Comparison of ENCODE assay signal across 7 mouse cellular contexts in genomic region chr15:81856030-81856790, GRCm38 (mm10). TPM values are rescaled to one million over a fixed set of nuclear protein-coding genes. Genes with fewer than 3 reads are reported as not detected.
DNase-seq lines count a peak whose midpoint lies in the region; ATAC-seq lines count a peak whose summit lies in the region.

No protein-coding gene starts in this region.

- peak overlapping the region; percentile 94 for H3K27ac ChIP-seq in midbrain, embryonic 10.5 days (replicated peaks)

- H3K4me3 ChIP-seq in midbrain, embryonic 10.5 days: peak overlapping the region; percentile 95

- WGBS in midbrain, embryonic 10.5 days: under 1% methylated on average over 28 of the region's 28 CpGs

- peak; percentile 47 for ATAC-seq in inflammation-experienced regulatory T-cells, adult 6 months

- no peaks in the 10 kb centered on the region for H3K9me3 ChIP-seq in midbrain, embryonic 10.5 days (replicated peaks)

- no peaks in the 10 kb centered on the region for H3K27me3 ChIP-seq in midbrain, embryonic 10.5 days (ENCODE audit: low read depth, poor library complexity, severe bottlenecking)

- intact Hi-C loops in gastrocnemius, postnatal 14 days (cut with DNase I; ENCODE audit: low total_unique reads): no loop called here
- intact Hi-C loops in left cerebral cortex, postnatal 36 days (cut with DNase I): loop anchor here (2.0 to 5.0 kb wide), 2 partner anchors 25 to 44 kb away; no protein-coding TSS in a partner anchor

- H3K36me3 ChIP-seq in midbrain, embryonic 10.5 days: peaks cover 41% of the 10 kb centered on the region

- DNase-seq in adrenal gland, adult 8-10 months: peak; percentile 89
- DNase-seq in embryo, embryonic 10.5 days (ENCODE audit: low spot score): peak; percentile 97
- peak; percentile 90 for DNase-seq in gastrocnemius, postnatal 14 days
- peak; percentile 83 to 86 for DNase-seq in left cerebral cortex, postnatal 36 days (ENCODE audit: low spot score in 2 of 2)
- DNase-seq in midbrain, embryonic 10.5 days (ENCODE audit: low spot score): peak; percentile 91
- DNase-seq in right cerebral cortex, postnatal 4 days: peak; percentile 72

- peaks cover 40% of the 10 kb centered on the region for H3K4me1 ChIP-seq in midbrain, embryonic 10.5 days

RNA-seq across cellular contexts. Expression of gene Tob2, which starts 2.4 kb away (rescaled TPM):
- 10 to 100 TPM; 63.9 to 97.0 (median 69.1) TPM for total RNA-seq in adrenal gland, adult 8-10 months (2022)
- 100 to 1,000 TPM in 1 of 2 experiments, 10 to 100 TPM in 1; 44.8 to 106 TPM for total RNA-seq in gastrocnemius, postnatal 14 days (2021)
- 10 to 100 TPM; 29.7 to 45.8 (median 34.0) TPM for polyA plus RNA-seq in inflammation-experienced regulatory T-cells, adult 6 months (2017; shearing (Covaris generic))
- 10 to 100 TPM; 26.4 to 37.6 TPM for total RNA-seq in left cerebral cortex, postnatal 36 days (2021)
- polyA plus RNA-seq in midbrain, embryonic 10.5 days (2016; fragmentation: Nextera tagmentation; extraction: Ambion mirVana): 17.7 and 19.6 TPM in 2 replicates

RNA-seq across cellular contexts. Expression of gene Phf5a, which starts 15.5 kb away (rescaled TPM):
- 10 to 100 TPM; 44.2 to 61.3 (median 51.4) TPM for total RNA-seq in adrenal gland, adult 8-10 months (2022)
- total RNA-seq in gastrocnemius, postnatal 14 days (2021): 10 to 100 TPM; 40.8 to 41.2 TPM
- 100 to 1,000 TPM in 1 of 3 experiments, 10 to 100 TPM in 2; 79.6 to 117 (median 95.2) TPM for polyA plus RNA-seq in inflammation-experienced regulatory T-cells, adult 6 months (2017; shearing (Covaris generic))
- 10 to 100 TPM; 31.0 to 36.3 TPM for total RNA-seq in left cerebral cortex, postnatal 36 days (2021)
- 224 and 252 TPM in 2 replicates for polyA plus RNA-seq in midbrain, embryonic 10.5 days (2016; fragmentation: Nextera tagmentation; extraction: Ambion mirVana)

RNA-seq across cellular contexts. Expression of gene Aco2, which starts 15.9 kb away (rescaled TPM):
- 100 to 1,000 TPM; 297 to 630 (median 469) TPM for total RNA-seq in adrenal gland, adult 8-10 months (2022)
- 1,000 to 10,000 TPM in 1 of 2 experiments, 100 to 1,000 TPM in 1; 894 to 1,160 TPM for total RNA-seq in gastrocnemius, postnatal 14 days (2021)
- polyA plus RNA-seq in inflammation-experienced regulatory T-cells, adult 6 months (2017; shearing (Covaris generic)): 100 to 1,000 TPM in 1 of 3 experiments, 10 to 100 TPM in 2; 83.2 to 115 (median 93.9) TPM
- 100 to 1,000 TPM; 425 to 455 TPM for total RNA-seq in left cerebral cortex, postnatal 36 days (2021)
- polyA plus RNA-seq in midbrain, embryonic 10.5 days (2016; fragmentation: Nextera tagmentation; extraction: Ambion mirVana): 152 and 163 TPM in 2 replicates

RNA-seq across cellular contexts. Expression of gene Tef, which starts 54.0 kb away (rescaled TPM):
- 100 to 1,000 TPM in 3 of 4 experiments, 10 to 100 TPM in 1; 93.1 to 190 (median 160) TPM for total RNA-seq in adrenal gland, adult 8-10 months (2022)
- total RNA-seq in gastrocnemius, postnatal 14 days (2021): 100 to 1,000 TPM; 101 to 115 TPM
- polyA plus RNA-seq in inflammation-experienced regulatory T-cells, adult 6 months (2017; shearing (Covaris generic)): 10 to 100 TPM in 1 of 3 experiments, 1 to 10 TPM in 2; 2.3 to 14.0 (median 8.8) TPM
- 100 to 1,000 TPM; 244 to 267 TPM for total RNA-seq in left cerebral cortex, postnatal 36 days (2021)
- polyA plus RNA-seq in midbrain, embryonic 10.5 days (2016; fragmentation: Nextera tagmentation; extraction: Ambion mirVana): 15.7 and 19.0 TPM in 2 replicates

Comparison
In these comparisons a context has a peak if more than half of its experiments do, and no peak if none do; other contexts are left out.
1. Peak in every context shown above with its lines: DNase-seq, ATAC-seq, H3K4me3 ChIP-seq and H3K27ac ChIP-seq.